Mouse (Mus musculus): Measurements from ENCODE around the gene Six5.

DNA sequence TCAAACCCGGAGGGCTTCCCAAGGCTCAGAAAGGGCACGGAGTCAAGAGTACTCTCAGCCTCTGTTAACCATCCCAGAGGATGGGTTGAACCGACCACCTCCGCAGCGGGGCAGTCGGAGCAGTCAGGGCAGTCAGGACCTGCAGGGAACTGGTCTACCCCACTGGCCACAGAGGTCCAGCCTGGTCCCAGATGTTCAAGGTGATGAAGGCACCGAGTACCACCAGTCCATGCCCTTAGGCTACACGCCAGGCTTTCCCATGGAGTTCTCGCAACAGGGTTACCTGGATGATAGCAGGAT, 39.7 kb upstream of the Six5 start:
- TF ChIP-seq CTCF (IDR thresholded peaks at IDR 0.05; ENCODE audit: borderline replicate concordance, insufficient read depth, low read length) (no peak), POLR2A (IDR thresholded peaks at IDR 0.05; ENCODE audit: low read depth, low read length) (no peak)
